Mouse (Mus musculus): ENCODE data around the gene Smim24. TPM values are rescaled to one million over a fixed set of nuclear protein-coding genes. Genes with fewer than 3 reads are reported as not detected.
A peak's percentile ranks its signal among the peaks of the same experiment; 100 is the strongest.

The Smim24 gene
- polyA plus RNA-seq, 1 experiment from 2014 or later, result 1.8 TPM

DNA sequence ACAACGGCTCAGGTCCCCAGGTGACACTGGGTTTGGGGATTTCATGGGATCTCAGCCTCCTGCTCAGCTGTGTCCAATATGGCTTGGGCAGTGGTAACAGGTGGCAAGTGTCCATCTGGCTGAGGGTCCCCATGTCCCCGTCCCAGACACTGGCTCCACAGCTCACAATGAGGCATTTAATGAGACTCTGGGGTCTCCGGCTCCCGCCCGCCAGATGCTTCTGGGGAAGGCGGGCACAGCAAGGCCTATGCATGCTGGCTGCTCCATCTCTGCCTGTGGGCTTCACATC is 25.7 kb upstream of the Smim24 start:
- Histone ChIP-seq H3K9ac (no peak overlapping the region), H3K36me3 (peaks cover 49% of the 10 kb centered on the region), H3K4me2 (no peak overlapping the region), H3K4me1 (replicated peaks) (peaks cover 25% of the 10 kb centered on the region), H3K4me3 (no peak overlapping the region), H3K27me3 (peaks cover 18% of the 10 kb centered on the region), H3K27ac (replicated peaks) (no peak overlapping the region), H3K9me3 (no peaks in the 10 kb centered on the region)
- no peak for ATAC-seq (ENCODE audit: low FRiP score, low read depth)
- 60% methylated on average over 6 of the region's 6 CpGs for WGBS

DNA sequence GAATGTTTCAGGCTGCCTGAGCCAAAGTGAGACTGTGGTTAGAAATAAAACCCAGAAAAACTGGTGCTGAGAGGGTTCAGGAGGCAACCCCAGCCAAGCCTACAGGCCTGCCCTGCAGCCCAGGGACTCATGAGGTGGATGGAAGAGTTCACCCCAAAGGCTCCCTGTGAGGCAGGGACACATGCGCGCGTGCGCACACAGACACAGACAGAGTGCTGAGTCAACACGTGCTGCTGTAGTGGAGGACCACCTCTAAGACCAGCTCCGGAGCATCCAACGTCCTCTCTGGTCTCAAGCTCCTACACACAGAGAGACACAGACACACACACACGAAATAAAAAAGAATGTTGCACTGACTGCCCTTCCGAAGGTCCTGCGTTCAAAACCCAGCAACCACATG is 17.5 kb upstream of the Smim24 start:
- no peak overlapping the region for H3K9ac ChIP-seq
- H3K9me3 ChIP-seq, result no peaks in the 10 kb centered on the region
- H3K27ac ChIP-seq (replicated peaks), result no peak overlapping the region
- no peaks in the 10 kb centered on the region for H3K27me3 ChIP-seq
- no peak overlapping the region for H3K4me3 ChIP-seq
- WGBS, result 92% methylated on average over 10 of the region's 10 CpGs
- H3K4me2 ChIP-seq, result no peak overlapping the region
- H3K4me1 ChIP-seq (replicated peaks), result peaks cover 30% of the 10 kb centered on the region
- no peak for ATAC-seq (ENCODE audit: low FRiP score, low read depth)
- H3K36me3 ChIP-seq, result peaks cover 23% of the 10 kb centered on the region

- Histone ChIP-seq H3K36me3 (peaks cover 13% of the 10 kb centered on the region), H3K9ac (peak overlapping the region; percentile 79), H3K4me1 (replicated peaks) (peaks cover 30% of the 10 kb centered on the region), H3K9me3 (no peaks in the 10 kb centered on the region), H3K4me3 (peak overlapping the region; percentile 70), H3K27me3 (no peaks in the 10 kb centered on the region), H3K27ac (replicated peaks) (no peak overlapping the region), H3K4me2 (peak overlapping the region; percentile 76)
- WGBS, result 42% methylated on average over 6 of the region's 6 CpGs
- ATAC-seq (ENCODE audit: low FRiP score, low read depth), result no peak
These were observed 16.1 kb upstream of the Smim24 start for GRCm38 (mm10) chr10:81376561-81377361.

DNA sequence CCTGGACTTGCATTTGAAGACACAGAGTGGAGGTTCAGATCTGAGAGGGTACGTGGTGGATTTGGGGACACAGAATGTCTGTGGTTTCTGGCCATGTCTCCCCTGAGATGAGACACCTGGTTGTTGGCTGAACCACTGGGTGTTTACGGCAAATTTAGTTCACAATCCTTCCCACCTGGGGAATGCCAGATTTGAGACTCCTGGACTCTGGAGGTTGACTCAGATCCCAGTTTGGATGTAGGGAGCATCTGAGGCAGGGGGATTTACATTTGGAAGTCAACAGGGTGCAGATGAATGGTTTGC is 15.5 kb upstream of the Smim24 start:
- WGBS, result 66% methylated on average over 2 of the region's 2 CpGs
- H3K4me3 ChIP-seq, result peak overlapping the region; percentile 70

GRCm38 (mm10) chr10:81377793-81378552 is 14.9 kb upstream of the Smim24 start, which contains the start of gene Fzr1:
Gene Fzr1, minus strand, starts transcription at chr10:81378516.
- Histone ChIP-seq H3K4me1 (replicated peaks) (peaks cover 28% of the 10 kb centered on the region), H3K36me3 (peaks cover 13% of the 10 kb centered on the region), H3K4me3 (peak within 1 kb of the TSS; percentile 70), H3K9ac (peak within 1 kb of the TSS; percentile 79), H3K27me3 (no peaks in the 10 kb centered on the region), H3K9me3 (no peaks in the 10 kb centered on the region), H3K4me2 (peak within 1 kb of the TSS; percentile 76), H3K27ac (replicated peaks) (peak within 1 kb of the TSS; percentile 85)
- peak; percentile 21; the same call in 1 of the 2 replicates for ATAC-seq (ENCODE audit: low FRiP score, low read depth)
- WGBS, result under 1% methylated on average over 56 of the region's 59 CpGs

More for the DNA sequence above, 15.5 kb upstream of the Smim24 start:
- Histone ChIP-seq H3K9me3 (no peaks in the 10 kb centered on the region), H3K27ac (replicated peaks) (0 out of 2 replicates have a peak overlapping the region, but pooled peaks have one; percentile 85), H3K27me3 (no peaks in the 10 kb centered on the region), H3K36me3 (peaks cover 13% of the 10 kb centered on the region), H3K9ac (peak overlapping the region; percentile 79), H3K4me2 (peak overlapping the region; percentile 76), H3K4me1 (replicated peaks) (peaks cover 30% of the 10 kb centered on the region)
- ATAC-seq (ENCODE audit: low FRiP score, low read depth), result no peak

DNA sequence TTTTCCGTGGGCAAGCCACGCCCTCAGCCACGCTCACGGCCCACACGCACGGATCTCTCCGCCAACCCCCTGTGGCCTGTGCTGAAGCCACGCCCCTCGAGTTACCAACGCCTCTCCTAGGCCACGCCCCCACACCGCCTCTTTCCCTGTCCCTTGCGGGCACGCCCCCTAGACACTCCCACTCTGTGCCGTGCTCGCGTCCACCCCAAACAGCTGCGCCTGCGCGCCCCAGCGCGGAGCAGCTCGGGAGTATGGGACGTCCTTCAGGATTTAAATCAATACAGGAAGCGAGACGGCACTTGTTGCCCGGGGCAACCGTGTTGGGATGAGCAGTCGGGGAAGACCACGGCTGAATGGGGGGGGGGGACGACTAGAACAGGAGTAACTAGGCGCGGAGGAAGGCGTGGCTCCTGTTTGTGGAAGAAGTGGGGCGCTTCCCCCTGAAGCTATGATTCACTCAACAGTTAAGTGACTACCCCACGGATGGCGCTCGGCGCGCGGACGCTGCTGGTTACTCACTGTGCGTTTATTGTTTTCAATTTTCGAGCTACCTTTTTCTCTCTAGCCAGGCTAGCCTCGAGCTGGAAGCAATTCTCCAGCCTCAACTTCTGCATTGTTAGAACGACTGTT is 14.2 kb upstream of the Smim24 start:
- H3K4me3 ChIP-seq, result peak overlapping the region; percentile 70
- peak overlapping the region; percentile 85 for H3K27ac ChIP-seq (replicated peaks)
- under 1% methylated on average over 42 of the region's 46 CpGs for WGBS
- H3K27me3 ChIP-seq, result no peaks in the 10 kb centered on the region
- H3K9me3 ChIP-seq, result no peaks in the 10 kb centered on the region
- peak; percentile 97 for ATAC-seq (ENCODE audit: low FRiP score, low read depth)
- H3K4me2 ChIP-seq, result peak overlapping the region; percentile 58
- H3K36me3 ChIP-seq, result peaks cover 8% of the 10 kb centered on the region; the same call in 1 of the 2 replicates
- peak overlapping the region; percentile 37 for H3K9ac ChIP-seq
- peaks cover 26% of the 10 kb centered on the region for H3K4me1 ChIP-seq (replicated peaks)

DNA sequence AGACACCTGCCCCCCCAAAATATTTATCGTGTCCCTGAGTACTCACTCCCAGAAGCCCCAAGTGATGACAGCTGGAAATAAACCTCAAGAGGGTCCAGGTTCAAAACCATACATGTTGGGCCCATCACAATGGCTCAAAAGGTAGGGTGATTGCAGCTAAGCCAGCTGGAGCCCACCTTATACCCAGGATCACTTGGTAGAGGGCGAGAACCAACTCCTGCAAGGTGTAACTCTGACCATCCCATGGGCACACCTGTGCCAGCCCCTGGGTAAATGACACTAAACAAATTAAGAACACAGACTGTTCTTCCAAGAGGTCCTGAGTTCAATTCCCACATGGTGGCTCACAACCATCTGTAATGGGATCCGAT is 13.7 kb upstream of the Smim24 start:
- peak overlapping the region; percentile 70 for H3K4me3 ChIP-seq
- no peak for ATAC-seq (ENCODE audit: low FRiP score, low read depth)
- H3K27me3 ChIP-seq, result no peaks in the 10 kb centered on the region
- H3K27ac ChIP-seq (replicated peaks), result peak overlapping the region; percentile 71
- 0 out of 2 replicates have a peak, but pooled peaks cover 3% of the 10 kb centered on the region for H3K36me3 ChIP-seq
- 61% methylated on average over 3 of the region's 3 CpGs for WGBS
- H3K4me2 ChIP-seq, result peak overlapping the region; percentile 58
- H3K9me3 ChIP-seq, result no peaks in the 10 kb centered on the region
- H3K4me1 ChIP-seq (replicated peaks), result peaks cover 26% of the 10 kb centered on the region
- H3K9ac ChIP-seq, result peak overlapping the region; percentile 37

DNA sequence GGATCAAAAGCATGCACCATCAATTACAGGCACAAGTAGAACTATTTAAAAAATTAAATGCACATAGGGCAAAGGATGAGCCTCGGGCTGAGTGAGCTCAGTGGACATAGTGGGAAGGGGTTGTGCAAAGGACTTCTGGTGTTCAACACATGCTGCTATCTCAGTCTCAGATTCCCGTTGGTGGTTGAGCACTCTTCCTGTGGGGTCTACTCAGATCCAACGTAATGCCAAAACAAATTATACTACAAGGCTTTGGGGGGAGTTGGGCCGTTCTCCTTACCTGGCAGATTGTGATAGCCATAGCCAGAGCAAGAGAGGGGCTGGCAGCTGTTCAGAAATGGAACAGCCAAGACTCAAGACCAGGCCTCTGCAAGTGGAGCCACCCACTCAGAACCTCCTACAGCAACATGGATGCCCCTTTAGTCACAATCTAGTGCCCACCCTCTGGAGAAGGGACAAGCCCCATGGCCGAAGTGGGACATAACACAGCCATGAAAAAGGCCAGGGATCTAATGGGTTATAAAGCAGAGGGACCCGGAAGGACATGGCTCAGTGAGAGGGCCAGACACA is 13.0 kb upstream of the Smim24 start:
- H3K9ac ChIP-seq, result no peak overlapping the region
- no peak overlapping the region for H3K27ac ChIP-seq (replicated peaks)
- no peaks in the 10 kb centered on the region for H3K36me3 ChIP-seq
- H3K9me3 ChIP-seq, result no peaks in the 10 kb centered on the region
- no peaks in the 10 kb centered on the region for H3K27me3 ChIP-seq
- ATAC-seq (ENCODE audit: low FRiP score, low read depth), result no peak
- WGBS, result 94% methylated on average over 6 of the region's 6 CpGs
- H3K4me3 ChIP-seq, result no peak overlapping the region
- peaks cover 29% of the 10 kb centered on the region for H3K4me1 ChIP-seq (replicated peaks)
- no peak overlapping the region for H3K4me2 ChIP-seq

DNA sequence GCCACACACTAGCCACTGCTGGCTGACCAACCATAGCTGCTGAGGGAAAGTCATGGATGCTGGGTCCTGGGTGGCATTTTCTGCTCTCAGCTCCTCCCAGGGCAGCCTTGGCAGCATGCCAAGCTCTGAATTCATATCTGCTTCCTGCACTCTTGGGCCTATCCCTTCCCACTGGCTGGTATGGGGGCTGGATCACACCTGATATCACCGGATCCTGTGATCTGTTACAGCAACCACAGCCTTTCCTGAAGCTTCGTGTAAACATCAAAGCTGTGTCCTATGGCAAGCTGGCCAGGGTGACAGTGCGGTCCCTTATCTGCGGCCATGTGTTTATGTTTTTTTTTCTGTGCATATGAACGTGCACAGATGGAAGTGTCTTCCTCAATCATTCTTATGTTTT is 10.8 kb upstream of the Smim24 start:
- WGBS, result 91% methylated on average over 5 of the region's 5 CpGs
- H3K27ac ChIP-seq (replicated peaks), result no peak overlapping the region
- H3K4me1 ChIP-seq (replicated peaks), result peaks cover 29% of the 10 kb centered on the region
- no peak overlapping the region for H3K4me3 ChIP-seq
- H3K36me3 ChIP-seq, result peaks cover 13% of the 10 kb centered on the region
- no peaks in the 10 kb centered on the region for H3K9me3 ChIP-seq
- H3K9ac ChIP-seq, result no peak overlapping the region
- no peak for ATAC-seq (ENCODE audit: low FRiP score, low read depth)
- H3K4me2 ChIP-seq, result no peak overlapping the region
- H3K27me3 ChIP-seq, result no peaks in the 10 kb centered on the region

GRCm38 (mm10) chr10:81383802-81384604 is 8.8 kb upstream of the Smim24 start, which contains the start of the genes Dohh and Gm48551:
Gene Dohh, plus strand, starts transcription at chr10:81384428.
Gene Gm48551, plus strand, starts transcription at chr10:81384466.
- 8% methylated on average over 54 of the region's 54 CpGs for WGBS
- peak within 1 kb of the TSS; percentile 87 for H3K4me2 ChIP-seq
- peak within 1 kb of the TSS; percentile 86 for H3K27ac ChIP-seq (replicated peaks)
- H3K4me3 ChIP-seq, result peak within 1 kb of the TSS; percentile 84
- peak within 1 kb of the TSS; percentile 66 for H3K9ac ChIP-seq
- no peaks in the 10 kb centered on the region for H3K27me3 ChIP-seq
- ATAC-seq (ENCODE audit: low FRiP score, low read depth), result peak; percentile 93
- no peaks in the 10 kb centered on the region for H3K9me3 ChIP-seq
- H3K36me3 ChIP-seq, result peaks cover 30% of the 10 kb centered on the region
- H3K4me1 ChIP-seq (replicated peaks), result peaks cover 21% of the 10 kb centered on the region

DNA sequence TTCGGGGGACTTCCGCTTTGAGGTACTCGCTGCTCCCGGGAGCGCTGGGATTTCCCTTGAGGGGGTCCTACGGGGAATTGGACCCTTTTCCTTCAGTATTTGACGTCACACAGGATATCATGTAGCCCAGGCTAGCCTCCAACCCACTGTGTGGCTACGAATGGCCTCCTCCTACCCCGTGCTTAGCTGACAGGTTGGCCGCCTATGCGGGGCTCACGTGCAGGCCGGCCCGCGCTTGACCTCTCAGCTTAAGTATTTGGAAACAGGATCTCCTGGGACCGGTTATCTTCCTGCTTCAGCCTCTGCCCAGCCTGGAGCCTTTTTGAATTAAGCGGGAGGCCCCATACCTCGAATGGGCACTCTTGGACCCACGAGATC is 8.3 kb upstream of the Smim24 start:
- no peaks in the 10 kb centered on the region for H3K9me3 ChIP-seq
- H3K4me2 ChIP-seq, result peak overlapping the region; percentile 87
- WGBS, result under 1% methylated on average over 19 of the region's 19 CpGs
- H3K9ac ChIP-seq, result peak overlapping the region; percentile 66
- no peaks in the 10 kb centered on the region for H3K27me3 ChIP-seq
- peak overlapping the region; percentile 84 for H3K4me3 ChIP-seq
- peak; percentile 28 for ATAC-seq (ENCODE audit: low FRiP score, low read depth)
- H3K36me3 ChIP-seq, result peaks cover 30% of the 10 kb centered on the region
- H3K4me1 ChIP-seq (replicated peaks), result peaks cover 20% of the 10 kb centered on the region
- peak overlapping the region; percentile 86 for H3K27ac ChIP-seq (replicated peaks)

All from hindbrain, embryonic 15.5 days (tissue).